Mouse (Mus musculus): ENCODE results near the gene Dkkl1.
"Not testable (repeated sequence)": the region's sequence is repeated elsewhere in the genome, so short reads cannot be mapped to it uniquely, and the experiment has no call there.

The Dkkl1 gene

DNA sequence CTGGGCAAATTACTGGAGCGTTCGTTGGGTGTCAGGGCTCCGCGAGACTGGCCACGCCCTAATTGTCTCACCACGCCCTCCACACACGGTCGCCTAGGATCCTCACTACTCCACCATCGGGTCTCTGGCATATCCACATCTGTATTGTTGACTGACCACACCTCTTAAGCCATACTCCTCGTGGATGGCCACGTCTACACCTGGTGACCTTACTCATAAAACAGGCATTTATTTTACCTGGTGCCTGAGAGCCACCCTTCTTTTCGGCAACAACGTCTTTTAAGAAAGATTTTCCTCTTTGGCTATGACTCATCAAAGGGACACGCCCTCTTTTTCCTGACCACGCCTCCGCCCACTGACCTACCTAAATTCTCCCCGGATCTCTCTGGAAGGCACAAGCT lies at the start of gene Dkkl1:
Gene Dkkl1 (minus strand): TSS at position 297 of the 401 bp plus-strand sequence.
- no peak for DNase-seq

DNA sequence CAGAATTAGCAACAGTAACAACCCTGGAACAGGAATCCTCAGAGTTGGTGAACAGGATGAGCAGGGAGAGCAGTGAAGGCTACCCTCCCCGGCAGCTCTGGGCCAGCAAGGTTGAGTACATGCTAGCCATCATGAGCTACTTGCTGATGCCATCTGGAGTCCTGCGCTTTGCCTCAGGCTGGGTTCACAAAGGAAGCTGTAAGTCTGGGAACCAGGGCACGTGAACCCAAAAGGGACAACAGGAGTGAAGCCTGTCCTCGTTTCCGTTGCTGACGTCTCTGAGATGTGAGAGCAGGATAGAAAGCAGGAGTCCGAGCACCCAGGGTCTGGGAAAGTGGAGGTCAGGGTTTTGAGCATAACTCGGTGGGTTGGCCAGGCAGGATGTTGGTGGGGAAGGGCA lies 47.3 kb upstream of the Dkkl1 start:
- DNase-seq: no peak

DNA sequence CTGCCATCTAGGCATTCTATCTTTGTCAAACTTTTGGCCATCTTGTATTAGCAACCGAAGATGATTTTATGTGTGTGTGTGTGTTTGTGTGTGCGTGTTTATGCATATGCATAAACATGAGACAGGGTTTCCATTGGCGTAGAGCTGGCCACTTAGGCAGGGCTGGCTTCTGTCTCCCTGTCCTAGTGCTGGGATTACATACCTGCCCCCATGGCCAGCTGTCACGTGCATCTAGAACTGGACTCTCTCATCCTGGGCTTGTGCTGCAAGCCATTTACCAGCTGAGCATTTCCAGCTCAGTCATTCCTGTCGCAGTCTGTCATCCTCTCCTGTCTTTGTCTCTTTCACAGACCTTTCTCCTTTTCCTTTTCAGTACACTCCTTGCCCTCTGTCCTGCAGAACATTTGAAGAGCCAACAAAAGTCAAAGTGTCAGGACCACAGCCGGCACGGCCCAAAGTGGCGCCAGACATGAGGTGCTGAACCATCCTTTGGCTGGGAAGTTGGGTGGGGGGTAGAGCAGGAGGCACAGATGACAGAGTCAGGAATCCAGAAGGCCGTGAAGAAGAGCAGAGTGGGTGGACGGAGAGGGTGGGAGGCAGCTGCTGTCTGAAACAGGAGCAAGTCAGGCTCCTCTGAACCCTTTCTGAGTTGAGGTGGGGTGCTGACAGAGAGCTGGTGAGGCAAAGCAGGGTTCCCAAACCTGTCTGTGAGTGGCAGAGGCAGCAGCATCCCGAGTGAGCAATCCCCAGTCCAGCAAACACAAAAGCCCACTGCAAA lies 45.3 kb upstream of the Dkkl1 start:
- DNase-seq: no peak

DNA sequence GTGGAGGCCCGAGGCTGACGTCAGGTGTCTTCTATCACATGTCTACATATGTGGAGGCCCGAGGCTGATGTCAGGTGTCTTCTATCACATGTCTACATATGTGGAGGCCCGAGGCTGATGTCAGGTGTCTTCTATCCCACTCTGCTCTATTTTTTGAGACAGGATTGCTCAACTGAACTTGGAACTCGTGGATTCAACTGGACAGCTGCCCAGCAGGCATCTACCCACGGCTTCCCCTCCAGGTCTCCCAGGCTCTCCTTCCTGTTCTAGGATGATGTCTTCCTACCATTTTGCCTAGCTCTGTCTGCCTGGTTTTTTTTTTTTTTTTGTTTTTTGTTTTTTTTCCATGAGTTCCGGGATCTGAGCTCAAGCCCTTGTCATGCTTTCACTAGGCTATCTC lies 43.9 kb upstream of the Dkkl1 start:
- DNase-seq: not testable (repeated sequence)

DNA sequence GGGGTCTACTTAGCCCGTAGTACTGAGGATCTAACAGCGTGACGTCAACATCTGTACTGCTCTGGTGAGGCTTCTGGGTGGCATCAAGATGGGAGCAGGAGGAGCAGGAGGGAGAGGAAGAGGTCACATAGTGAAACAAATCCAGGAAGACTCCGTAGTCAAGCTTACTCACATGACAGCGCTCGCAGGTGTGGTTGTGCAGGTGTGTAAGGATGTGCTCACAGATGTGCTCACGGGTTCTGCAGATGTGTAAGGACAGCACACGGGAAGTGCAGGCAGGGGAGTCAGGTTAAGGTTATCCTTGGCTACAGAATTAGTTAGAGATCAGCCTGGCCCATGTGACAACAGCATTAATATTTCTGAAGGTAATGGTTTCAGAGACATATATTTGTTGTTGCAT lies 41.9 kb upstream of the Dkkl1 start:
- DNase-seq: no peak

DNA sequence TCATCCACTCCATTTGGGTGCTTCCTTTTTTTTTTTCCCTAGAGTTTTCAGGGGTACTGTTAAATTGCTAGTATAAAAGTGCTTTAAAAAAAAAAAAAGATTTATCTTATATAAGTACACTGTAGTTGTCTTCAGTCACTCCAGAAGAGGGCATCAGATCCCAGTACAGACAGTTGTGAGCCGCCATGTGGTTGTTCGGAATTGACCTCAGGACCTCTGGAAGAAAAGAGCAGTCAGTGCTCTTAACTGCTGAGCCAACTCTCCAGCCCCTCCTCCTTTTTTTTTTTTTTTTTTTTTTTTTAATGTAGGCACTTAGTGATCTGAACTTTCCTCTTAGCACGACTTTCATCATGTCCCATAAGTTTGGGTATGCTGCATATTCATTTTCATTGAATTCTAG lies 35.7 kb upstream of the Dkkl1 start:
- no peak for DNase-seq

DNA sequence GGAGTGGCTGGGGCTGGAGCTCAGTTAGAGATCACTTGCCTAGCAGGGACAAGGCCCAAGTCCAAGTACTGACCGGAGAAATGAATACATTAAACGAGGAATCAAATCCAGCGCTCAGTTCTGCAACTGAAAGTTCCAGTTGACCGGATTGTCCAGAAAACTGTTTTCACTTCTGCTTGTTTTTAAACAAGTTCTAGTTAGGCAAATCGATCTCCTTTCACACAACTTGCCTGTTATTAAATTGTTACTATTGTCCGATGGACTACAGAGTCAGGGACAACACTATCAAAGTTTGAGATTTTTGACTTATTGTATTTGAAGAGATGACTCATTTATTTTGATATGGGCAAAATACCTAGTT lies 29.4 kb upstream of the Dkkl1 start:
- no peak for DNase-seq

DNA sequence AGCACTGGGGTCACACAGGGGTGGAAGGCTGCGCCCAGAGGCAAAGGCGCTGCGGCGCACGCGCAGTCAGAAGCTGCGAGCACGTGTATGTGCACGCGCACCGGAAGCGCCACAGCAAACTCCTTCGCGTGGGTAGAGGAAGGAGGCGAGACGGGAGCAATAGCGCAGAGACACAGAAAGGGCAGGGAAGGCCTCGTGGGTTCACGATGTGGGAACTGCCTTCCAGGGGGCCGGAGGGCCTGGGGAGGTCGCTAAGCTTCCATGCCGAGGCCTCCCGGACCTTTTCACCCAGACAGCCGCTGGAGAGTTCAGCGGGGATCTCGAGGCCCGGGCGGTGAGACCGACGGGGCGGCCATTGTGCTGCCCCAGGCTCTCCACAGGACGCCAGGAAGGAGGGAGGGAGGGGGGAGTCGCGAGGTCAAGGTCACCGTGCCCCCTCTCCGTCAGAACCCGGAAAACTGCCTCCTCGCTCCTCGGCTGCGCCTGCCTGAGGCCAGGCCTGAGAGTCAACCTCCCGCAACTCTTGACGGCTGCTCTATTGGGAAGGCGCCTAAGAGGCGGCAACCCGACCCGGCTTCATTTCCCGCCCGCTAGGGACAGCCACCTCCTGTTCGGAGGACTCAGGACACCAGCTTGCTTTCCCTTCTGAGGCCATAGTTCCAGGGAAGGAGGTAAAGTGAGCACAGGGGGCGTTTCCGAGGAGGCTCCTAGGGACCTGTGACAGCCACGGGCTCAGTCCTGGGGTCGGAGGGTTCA lies 28.9 kb upstream of the Dkkl1 start, which contains the start of gene Slc6a16:
Gene Slc6a16 (plus strand): TSS at position 453 of the 756 bp plus-strand sequence.
- DNase-seq: peak; percentile 62

DNA sequence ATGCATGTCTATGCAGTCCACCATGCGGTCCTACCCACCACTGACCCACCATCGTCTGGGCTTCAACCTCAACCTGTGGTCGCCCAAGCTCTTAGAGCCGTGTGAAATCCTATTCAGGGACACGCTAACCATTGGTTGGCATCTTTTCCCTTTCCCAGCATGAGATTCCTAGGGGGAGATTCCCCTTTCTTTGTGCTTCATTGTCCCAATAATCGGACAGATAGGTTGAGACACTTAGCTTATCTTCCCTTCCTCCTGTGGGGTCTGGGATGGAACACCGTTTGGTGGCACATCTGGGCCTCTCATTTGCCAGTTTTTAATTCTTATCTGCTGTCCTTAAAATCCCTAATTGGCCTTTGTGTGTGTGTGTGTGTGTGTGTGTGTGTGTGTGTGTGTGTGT lies 28.2 kb upstream of the Dkkl1 start:
- no peak for DNase-seq

DNA sequence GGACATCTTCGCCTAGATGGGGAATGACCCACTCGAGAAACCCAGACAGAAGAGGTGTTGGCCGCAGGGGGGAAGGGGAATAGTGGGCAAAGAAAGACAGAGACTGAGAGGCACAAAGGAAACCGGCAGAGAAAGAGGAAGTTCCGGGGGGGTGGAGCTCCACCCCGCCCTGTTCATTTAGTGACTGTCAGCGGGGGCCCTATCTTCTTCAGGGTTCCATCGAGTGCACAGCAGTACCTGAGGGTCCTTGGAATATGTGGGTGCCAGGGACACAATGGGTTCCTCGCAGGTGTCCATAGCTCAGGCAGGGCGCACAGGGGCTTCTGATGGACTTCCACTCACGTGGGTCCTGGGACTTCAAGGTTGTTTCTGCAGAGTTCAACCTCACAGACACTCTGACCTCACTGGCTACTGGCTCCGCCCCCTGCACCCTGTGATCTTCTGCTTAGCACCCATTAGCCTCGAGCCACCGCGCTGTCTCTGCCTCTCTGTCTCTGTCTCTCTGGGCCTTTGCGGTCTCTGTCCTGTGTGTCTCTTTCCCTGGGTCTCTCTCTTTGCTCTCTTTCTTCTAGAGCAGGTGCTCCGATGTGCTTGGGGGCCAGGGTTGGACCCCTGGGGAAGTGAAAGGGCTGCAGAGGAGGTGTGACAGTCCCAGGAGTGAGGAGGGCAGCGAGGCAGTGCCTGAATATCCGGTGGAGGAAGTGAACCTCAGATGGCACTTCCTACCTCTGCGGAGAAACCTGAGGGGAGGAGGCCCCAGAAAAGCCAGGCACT lies 27.0 kb upstream of the Dkkl1 start, which contains the start of gene Cd37:
Gene Cd37 (minus strand): TSS at position 393 of the 774 bp plus-strand sequence.
- peak; percentile 16 for DNase-seq

DNA sequence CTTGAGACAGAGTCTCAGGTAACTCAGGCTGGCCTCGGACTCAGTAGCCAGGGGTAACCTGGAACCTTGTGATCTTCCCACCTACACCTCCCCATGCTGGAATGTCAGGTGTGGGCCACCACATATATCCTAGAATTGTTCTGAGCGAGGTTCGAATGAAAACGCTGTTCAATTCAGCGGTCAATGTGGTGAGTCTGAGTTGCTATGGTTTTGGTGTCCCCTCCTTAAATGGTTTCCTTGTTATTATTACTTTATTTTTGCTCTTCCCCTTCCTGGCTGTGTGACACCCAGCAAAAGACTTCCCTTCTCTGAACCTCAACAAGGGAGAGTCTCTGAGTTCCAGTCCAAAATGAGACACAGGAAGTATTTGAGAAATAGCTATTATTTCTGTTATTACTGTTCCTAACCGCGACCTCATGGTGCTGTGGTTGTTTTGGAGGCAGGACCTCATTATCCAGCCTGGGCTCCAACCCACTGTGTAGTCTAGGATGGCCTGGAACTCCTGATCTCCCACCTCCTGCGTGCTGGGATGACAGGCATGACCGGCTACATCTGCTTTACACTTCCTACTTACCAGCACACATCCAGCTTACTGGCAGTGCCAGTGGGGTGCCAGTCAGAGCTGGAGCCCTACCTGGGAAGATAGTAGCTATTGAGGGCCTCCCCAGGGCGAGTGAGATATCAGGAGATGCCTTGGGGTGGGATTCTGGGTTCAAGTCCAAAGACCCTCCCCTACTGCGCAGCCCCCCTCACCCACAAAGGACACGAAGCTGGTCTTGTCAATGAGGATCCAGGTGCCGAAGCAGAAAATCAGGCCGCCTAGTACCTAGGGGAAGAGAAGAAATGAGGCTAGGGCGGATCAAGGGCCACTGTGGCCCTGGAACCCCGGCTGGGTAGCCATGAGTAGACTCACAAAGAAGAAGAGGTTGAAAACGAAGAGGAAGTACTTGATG lies 26.1 kb upstream of the Dkkl1 start:
- DNase-seq: no peak

DNA sequence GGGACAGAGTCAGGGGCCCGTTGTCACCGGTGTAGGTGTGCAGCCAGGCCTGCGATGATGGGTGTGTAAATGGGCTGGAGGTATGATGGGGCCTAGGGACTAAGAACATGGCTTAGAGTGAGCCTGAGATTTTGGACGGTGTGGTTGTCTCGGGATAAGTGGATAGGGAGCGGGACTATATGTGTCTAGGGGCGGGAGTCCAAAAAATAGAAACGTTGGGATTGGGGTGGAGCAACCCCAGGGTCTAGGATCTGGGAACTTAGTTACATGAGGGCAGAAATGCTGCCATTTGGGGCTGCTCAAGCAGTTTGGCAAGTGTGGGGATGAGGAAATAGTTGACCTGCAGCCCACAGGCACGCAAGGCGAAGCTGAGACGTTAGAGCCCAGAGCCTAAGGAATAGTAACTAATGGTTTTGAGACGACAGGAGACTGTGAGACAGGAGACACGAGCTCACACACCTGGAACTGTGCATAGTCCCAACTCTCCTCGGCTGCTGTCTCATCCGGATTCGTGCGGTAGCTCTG lies 23.8 kb upstream of the Dkkl1 start:
- DNase-seq: no peak

DNA sequence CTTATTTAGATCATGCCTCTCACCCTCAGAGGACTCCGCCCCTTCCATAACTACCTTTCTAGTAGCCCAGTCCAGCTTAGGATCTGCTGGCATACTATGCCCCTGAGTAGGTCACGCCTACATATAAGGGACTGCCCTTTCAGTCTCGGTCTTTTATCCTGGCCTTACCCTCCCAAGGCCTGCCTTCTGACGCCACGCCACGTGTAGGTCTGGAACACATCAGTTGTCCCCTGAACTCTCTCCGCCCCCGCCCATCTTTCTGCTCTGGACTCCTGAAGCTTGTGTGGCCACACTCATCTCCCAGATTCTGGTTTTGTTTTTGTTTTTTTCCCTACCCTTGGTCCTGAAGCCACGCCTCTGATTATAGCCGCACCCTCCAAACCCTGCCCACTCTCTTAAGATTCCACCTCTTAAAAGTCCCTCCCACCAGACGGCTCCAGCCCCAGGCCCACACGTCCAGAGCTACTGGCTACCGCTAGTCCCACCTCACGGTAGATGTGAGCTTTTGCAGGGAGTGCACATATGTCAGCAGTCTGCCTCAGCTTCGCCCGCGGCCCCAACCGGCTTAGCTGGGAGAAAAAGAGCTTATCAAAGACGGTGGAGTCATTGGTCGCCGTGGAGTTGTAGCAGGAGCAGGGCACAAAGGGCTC lies 23.1 kb upstream of the Dkkl1 start:
- peak; percentile 32 for DNase-seq

DNA sequence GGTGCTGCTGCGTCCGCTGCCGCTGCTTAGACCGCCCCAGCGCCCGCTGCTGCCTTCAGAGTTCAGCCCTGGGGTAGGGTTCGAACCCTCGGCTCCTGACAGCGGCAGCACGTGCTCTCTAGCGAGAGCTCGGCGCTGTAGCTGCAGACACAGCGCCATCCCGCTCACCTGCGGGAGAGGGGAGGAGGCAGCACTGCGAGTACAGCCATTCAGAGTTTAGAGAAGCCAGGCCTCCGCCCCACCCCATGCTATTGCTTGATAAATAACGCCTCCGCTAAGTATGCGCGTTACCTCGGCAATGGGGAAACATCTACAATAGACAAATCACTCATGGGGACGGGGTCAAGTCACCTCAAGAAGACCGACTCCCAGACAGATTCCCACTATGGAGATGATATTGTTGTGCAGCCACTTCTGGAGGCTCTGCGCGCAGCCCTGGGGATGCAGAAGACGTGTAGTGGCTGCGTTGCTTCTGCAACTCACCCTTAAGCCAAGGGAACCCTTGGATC lies 22.4 kb upstream of the Dkkl1 start:
- DNase-seq: no peak

DNA sequence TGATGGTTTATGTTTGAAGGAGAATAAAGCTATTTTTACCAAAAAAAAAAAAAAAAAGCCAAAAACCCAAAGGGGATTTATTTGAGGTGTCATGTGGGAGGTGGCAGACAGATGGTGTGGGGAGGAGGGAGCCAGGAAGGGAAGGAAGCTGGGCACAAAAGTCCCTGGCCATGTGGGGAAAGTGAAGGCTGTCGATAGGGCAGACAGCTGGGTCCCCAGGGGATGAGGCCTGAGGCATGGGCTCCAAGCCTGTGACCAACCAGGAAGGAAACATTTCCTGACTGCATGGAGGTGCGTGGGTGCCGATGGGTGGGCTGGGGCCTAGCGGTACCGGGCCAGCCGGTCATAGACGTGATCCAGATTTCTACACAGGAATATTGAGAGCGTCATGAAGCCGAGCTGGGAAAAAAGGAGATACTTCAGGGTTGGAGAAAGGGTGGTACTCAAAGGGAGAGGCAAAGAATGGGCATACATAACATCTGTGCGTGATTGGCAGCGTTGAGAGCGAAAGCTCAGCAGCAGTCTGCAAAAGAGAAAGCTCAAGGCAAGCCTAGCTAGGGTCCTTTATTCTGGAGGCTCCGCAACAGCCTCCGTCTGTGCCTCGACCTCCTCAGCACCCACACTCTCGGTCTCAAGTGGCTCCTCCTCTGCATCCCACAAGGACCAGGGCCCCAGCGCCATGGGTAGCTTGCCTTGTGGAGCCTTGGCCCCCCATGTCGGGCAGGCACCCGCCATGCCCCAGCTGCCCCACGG lies 21.8 kb upstream of the Dkkl1 start:
- DNase-seq: no peak

DNA sequence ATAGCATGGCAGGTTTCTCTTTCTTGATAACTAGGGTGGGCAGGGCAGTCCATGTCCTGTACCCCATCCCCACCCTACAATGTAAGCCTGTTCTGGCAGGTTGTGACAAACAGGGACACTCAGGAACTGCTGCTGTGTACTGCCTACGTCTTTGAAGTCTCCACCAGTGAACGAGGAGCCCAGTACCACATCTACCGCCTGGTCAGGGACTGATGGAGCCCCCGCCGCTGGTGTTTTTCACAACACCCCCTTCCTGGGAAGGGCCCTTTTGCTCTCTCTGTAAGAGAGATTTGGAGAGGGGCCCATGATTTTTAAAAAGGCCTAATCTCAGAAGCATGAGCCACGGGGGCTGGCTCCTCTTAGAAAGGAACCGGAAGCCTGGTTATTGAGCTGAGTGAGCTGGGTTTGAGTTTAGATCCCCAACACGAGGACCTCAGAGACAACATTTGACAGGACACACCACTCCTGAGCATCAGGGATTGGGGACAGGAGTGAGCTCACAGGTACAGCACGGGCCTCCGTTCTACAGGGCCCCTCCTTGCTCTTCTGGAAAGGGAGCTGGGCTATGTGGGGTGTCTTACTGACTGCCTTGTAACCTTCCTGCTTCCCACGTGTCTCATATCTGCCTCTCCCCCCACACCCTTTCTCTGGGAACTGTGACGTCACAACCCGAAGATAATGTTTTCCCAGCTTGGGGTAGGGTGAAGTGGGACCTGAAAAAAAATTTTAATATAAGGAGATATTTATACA lies 20.9 kb upstream of the Dkkl1 start:
- no peak for DNase-seq

DNA sequence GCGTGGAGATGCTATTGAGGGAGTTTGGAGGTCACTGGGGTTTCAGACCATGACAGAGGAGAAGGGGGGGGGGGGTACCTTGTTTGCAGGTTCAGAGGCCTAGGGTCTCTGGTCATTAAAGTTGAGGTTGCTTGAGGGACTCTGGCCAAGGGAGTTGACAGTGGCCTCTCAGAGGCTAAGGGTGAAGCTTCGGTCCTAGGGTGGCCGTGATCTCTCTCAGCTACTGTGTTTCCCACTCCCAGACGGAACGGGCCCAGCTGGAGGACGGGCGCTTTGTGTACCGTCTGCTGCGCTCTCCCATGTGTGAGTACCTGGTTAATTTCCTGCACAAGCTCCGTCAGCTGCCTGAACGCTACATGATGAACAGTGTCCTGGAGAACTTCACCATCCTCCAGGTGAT lies 20.0 kb upstream of the Dkkl1 start:
- DNase-seq: no peak

DNA sequence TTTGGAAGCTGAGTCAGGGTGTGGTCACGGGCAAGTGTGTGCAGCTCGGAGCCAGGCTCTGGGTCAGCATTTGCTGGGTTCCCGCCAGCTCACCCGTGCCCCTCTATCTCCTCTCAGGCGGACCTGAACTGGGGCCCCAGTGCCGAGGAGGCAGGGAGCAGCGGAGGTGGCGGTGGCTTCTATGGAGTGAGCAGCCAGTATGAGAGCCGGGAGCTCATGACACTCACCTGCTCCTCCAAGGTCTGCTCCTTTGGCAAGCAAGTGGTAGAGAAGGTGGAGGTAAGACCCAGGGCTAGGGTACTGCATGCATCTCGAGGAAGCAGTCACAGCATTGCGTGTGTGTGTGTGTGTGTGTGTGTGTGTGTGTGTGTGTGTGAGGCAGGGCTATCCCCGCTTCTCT lies 19.2 kb upstream of the Dkkl1 start:
- no peak for DNase-seq

DNA sequence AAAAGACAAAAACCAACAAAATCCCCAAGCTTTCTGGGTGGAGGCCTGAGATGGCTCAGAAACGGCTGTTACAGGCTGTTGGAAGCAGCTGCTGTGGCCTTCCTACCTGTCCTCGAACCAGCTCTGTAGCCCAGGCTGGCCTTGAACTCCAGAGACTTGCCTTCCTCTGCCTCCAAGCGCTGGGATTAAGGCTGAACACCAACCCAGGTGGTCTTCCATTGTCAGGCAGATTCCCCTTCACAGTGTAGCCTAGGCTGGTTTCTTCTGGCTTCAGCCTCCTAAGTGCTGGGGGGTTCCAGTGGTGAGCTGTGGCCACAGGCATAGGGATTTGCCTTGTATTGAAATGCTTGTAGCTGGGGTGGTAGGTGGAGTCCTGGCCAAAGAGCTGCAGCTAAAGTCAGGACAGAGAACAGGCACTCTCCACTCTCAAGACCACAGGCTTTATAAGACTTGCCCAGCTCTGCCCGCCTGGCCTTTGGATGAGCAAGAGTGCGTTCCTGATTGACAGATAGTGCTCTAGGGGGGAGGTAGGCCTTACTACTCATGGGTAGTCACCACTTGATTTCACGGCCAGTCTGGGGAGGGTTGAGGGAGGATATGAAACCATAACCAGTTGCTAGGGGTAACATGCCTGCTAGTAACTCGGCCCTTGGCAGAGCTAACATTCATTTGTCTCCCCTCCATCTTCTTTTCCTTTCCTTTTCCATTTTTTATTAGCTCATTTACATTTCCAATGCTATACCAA lies 17.7 kb upstream of the Dkkl1 start:
- DNase-seq: no peak
